ENCODE assay signal across 8 mouse cellular contexts in genomic region chr15:12203512-12204318, GRCm38 (mm10). TPM values are rescaled to one million over a fixed set of nuclear protein-coding genes. Genes with fewer than 3 reads are reported as not detected.
DNase-seq lines count a peak whose midpoint lies in the region; ATAC-seq and TF ChIP-seq lines count a peak whose summit lies in the region.

No protein-coding gene starts in this region.

- H3K4me3 ChIP-seq in spleen, adult 2 months (ENCODE audit: extremely low read depth, insufficient read depth, insufficient read length) = peak overlapping the region; percentile 63; the same call in 1 of the 2 replicates
- peak overlapping the region; percentile 97 for H3K4me3 ChIP-seq in embryonic facial prominence, embryonic 14.5 days (ENCODE audit: low read depth, low read length)
- H3K4me3 ChIP-seq in kidney, embryonic 15.5 days (replicated peaks) = peak overlapping the region; percentile 73
- peak overlapping the region; percentile 89 for H3K4me3 ChIP-seq in midbrain, embryonic 16.5 days (ENCODE audit: low read depth, low read length)

- H3K27ac ChIP-seq in spleen, adult 2 months (ENCODE audit: insufficient read depth, low read length) = peak overlapping the region; percentile 72; the same call in 1 of the 2 replicates
- peak overlapping the region; percentile 88 for H3K27ac ChIP-seq in embryonic facial prominence, embryonic 14.5 days (replicated peaks; ENCODE audit: low read depth, low read length)
- H3K27ac ChIP-seq in kidney, embryonic 15.5 days = peak overlapping the region; percentile 91
- no peak overlapping the region for H3K27ac ChIP-seq in midbrain, embryonic 16.5 days (ENCODE audit: low read length)

- no peak for TF ChIP-seq CTCF in spleen, adult 2 months (IDR thresholded peaks at IDR 0.05; ENCODE audit: extremely low read depth, insufficient read depth, insufficient read length, insufficient replicate concordance)

- H3K27me3 ChIP-seq in spleen, adult 2 months (ENCODE audit: control insufficient read depth, insufficient read depth, low read length) = no peaks in the 10 kb centered on the region
- H3K27me3 ChIP-seq in embryonic facial prominence, embryonic 14.5 days (replicated peaks; ENCODE audit: control insufficient read depth, insufficient read depth, low read length) = no peaks in the 10 kb centered on the region
- H3K27me3 ChIP-seq in kidney, embryonic 15.5 days = no peaks in the 10 kb centered on the region
- no peaks in the 10 kb centered on the region for H3K27me3 ChIP-seq in midbrain, embryonic 16.5 days (ENCODE audit: control insufficient read depth, insufficient read depth, low read depth, low read length)

- peak overlapping the region; percentile 68 for H3K4me2 ChIP-seq in embryonic facial prominence, embryonic 14.5 days (ENCODE audit: low read depth, low read length)
- peak overlapping the region; percentile 66 for H3K4me2 ChIP-seq in kidney, embryonic 15.5 days
- peak overlapping the region; percentile 58 for H3K4me2 ChIP-seq in midbrain, embryonic 16.5 days (ENCODE audit: low read length)

- peak overlapping the region; percentile 59 for H3K9ac ChIP-seq in embryonic facial prominence, embryonic 14.5 days (ENCODE audit: low read depth, low read length)
- peak overlapping the region; percentile 38 for H3K9ac ChIP-seq in kidney, embryonic 15.5 days
- no peak overlapping the region for H3K9ac ChIP-seq in midbrain, embryonic 16.5 days (ENCODE audit: low read depth, low read length)

- WGBS in spleen, adult 2 months = 66% methylated on average over 10 of the region's 10 CpGs
- 15% methylated on average over 10 of the region's 10 CpGs for WGBS in embryonic facial prominence, embryonic 14.5 days
- WGBS in kidney, embryonic 15.5 days = 10% methylated on average over 10 of the region's 10 CpGs
- 50% methylated on average over 10 of the region's 10 CpGs for WGBS in midbrain, embryonic 16.5 days

- H3K4me1 ChIP-seq in spleen, adult 2 months (ENCODE audit: control insufficient read depth, insufficient read depth, insufficient read length) = peaks cover 18% of the 10 kb centered on the region
- peaks cover 25% of the 10 kb centered on the region for H3K4me1 ChIP-seq in embryonic facial prominence, embryonic 14.5 days (ENCODE audit: control insufficient read depth, insufficient read depth, low read length)
- peaks cover 49% of the 10 kb centered on the region for H3K4me1 ChIP-seq in kidney, embryonic 15.5 days
- H3K4me1 ChIP-seq in midbrain, embryonic 16.5 days (ENCODE audit: control insufficient read depth, insufficient read depth, low read length) = peaks cover 22% of the 10 kb centered on the region

- no peaks in the 10 kb centered on the region for H3K36me3 ChIP-seq in spleen, adult 2 months (ENCODE audit: control insufficient read depth, insufficient read depth, low read length)
- H3K36me3 ChIP-seq in embryonic facial prominence, embryonic 14.5 days (ENCODE audit: control insufficient read depth, insufficient read depth, low read length) = no peaks in the 10 kb centered on the region
- H3K36me3 ChIP-seq in kidney, embryonic 15.5 days = no peaks in the 10 kb centered on the region
- H3K36me3 ChIP-seq in midbrain, embryonic 16.5 days (ENCODE audit: control insufficient read depth, insufficient read depth, low read length) = no peaks in the 10 kb centered on the region

- ATAC-seq in embryonic facial prominence, embryonic 14.5 days (ENCODE audit: low read depth) = no peak
- ATAC-seq in kidney, embryonic 15.5 days (replicated peaks; ENCODE audit: low FRiP score) = no peak
- ATAC-seq in midbrain, embryonic 16.5 days = no peak

- no peaks in the 10 kb centered on the region for H3K9me3 ChIP-seq in embryonic facial prominence, embryonic 14.5 days (ENCODE audit: control insufficient read depth, low read length)
- H3K9me3 ChIP-seq in kidney, embryonic 15.5 days (replicated peaks) = no peaks in the 10 kb centered on the region
- no peaks in the 10 kb centered on the region for H3K9me3 ChIP-seq in midbrain, embryonic 16.5 days (replicated peaks; ENCODE audit: control insufficient read depth, low read length, poor library complexity, severe bottlenecking)

- no peak for TF ChIP-seq POLR2A in spleen, adult 2 months (IDR thresholded peaks at IDR 0.05; ENCODE audit: low read depth, low read length)

- DNase-seq in spleen, adult 2 months (ENCODE audit: low read depth in 1 of 2, low spot score in 2 of 2) = no peak
- DNase-seq in spleen, postnatal 14 days (ENCODE audit: low spot score in 2 of 2) = no peak
- DNase-seq in embryonic facial prominence, embryonic 14.5 days (ENCODE audit: low spot score) = peak; percentile 40
- no peak for DNase-seq in cerebellum, postnatal 10 days
- no peak for DNase-seq in cerebellum, postnatal 36 days
- DNase-seq in spleen, adult 12 weeks (ENCODE audit: low spot score) = no peak

RNA-seq across cellular contexts. Expression of gene Mtmr12, which starts 1.1 kb away (rescaled TPM):
- 17.7 and 19.1 TPM in 2 replicates for polyA plus RNA-seq in spleen, adult 2 months (2012; rRNA removed)
- polyA plus RNA-seq in embryonic facial prominence, embryonic 14.5 days (2014; fragmentation: Nextera tagmentation; extraction: Ambion mirVana) = 15.5 and 16.0 TPM in 2 replicates
- 20.9 and 21.1 TPM in 2 replicates for polyA plus RNA-seq in kidney, embryonic 15.5 days (2015; fragmentation: Nextera tagmentation; extraction: Ambion mirVana)
- polyA plus RNA-seq in midbrain, embryonic 16.5 days (2015; fragmentation: Nextera tagmentation; extraction: Ambion mirVana) = 8.1 TPM in 2 replicates
